Mouse (Mus musculus) brown adipose tissue, adult 24 weeks (tissue): ENCODE measurements around the gene Tmem128. TPM values are rescaled to one million over a fixed set of nuclear protein-coding genes. Genes with fewer than 3 reads are reported as not detected.

Source experiments
- H3K27ac ChIP-seq: fragments of 200-500 bp; replicated peaks from 2 replicates; pipeline ENCODE4 v1.5.1; 2012; ENCODE audit warnings: low read depth, mild to moderate bottlenecking, low read length
- H3K4me1 ChIP-seq: fragments of 200-500 bp; 2 replicates; pipeline ENCODE4 v1.6.1; 2012; ENCODE audit warnings: low read length, mixed read lengths; ENCODE audit not compliant: control insufficient read depth, insufficient read depth, insufficient read length
- H3K4me3 ChIP-seq: fragments of 200-500 bp; 2 replicates; pipeline ENCODE4 v1.5.1; 2012; ENCODE audit warnings: low read depth, mild to moderate bottlenecking, low read length, moderate library complexity; ENCODE audit not compliant: insufficient read depth
- polyA plus RNA-seq: library from polyadenylated mRNA; stranded (reverse); fragments of >200 nt; gene quantifications from 2 replicates; pipeline ENCODE4 v1.2.4, GENCODE M21; 2012; ENCODE audit not compliant: missing spikeins, insufficient read depth, insufficient read length

Tmem128 gene
- 53.7 and 66.6 TPM in 2 replicates for polyA plus RNA-seq

DNA sequence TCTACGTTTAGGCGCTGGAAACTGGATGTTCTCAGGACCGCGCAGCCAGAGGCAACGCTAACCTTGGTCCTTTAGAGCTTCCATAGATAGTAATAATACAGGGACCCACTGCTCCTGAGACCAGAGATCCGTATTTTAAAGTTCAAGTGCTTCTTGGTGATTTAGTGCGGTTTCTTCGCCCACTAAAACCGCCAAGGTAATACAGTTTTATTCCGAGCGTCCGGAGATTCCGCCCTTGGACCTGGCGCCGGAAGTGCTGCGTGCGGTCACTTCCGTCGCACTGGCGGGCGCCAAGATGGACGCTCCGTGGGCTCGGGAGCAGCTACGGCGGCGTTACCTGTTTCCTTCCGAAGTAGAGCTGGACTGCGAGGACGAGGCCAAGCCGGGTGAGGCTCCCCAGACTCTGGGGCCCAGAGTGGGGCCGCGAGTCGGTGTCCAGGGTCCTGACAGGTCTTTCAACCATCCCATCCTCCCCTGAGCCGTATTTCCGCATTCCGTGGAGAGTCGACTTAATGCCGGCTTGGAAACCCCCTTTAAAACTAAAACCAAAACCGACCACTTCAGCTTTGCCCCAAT is at the start of gene Tmem128:
Gene Tmem128, plus strand, starts transcription at position 79 of the 576 bp plus-strand sequence.
- H3K4me3 ChIP-seq = peak within 1 kb of the TSS; percentile 86
- no peaks in the 10 kb centered on the region for H3K4me1 ChIP-seq
- H3K27ac ChIP-seq = peak within 1 kb of the TSS; percentile 95

DNA sequence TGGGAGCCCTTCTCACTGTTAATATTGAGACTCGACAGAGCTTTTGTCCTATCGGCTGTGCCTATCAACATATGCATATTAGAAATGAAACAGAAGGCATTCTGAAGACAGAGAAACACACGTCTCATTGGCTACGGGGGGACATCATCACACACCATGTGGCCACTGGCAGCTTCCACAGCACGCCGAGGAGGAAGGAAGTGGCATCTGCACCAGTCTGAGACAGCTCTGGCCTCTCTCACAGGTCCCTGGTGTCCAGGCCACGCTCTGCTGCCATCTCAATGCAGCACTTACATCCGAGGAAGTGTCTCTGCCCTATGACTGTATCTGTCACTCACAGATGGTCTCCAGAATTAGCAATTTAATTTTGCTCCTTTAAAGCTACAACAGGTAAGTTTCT is 48.3 kb upstream of the Tmem128 start:
- Histone ChIP-seq H3K27ac (no peak overlapping the region), H3K4me1 (0 out of 2 replicates have a peak, but pooled peaks cover 4% of the 10 kb centered on the region), H3K4me3 (no peak overlapping the region)

DNA sequence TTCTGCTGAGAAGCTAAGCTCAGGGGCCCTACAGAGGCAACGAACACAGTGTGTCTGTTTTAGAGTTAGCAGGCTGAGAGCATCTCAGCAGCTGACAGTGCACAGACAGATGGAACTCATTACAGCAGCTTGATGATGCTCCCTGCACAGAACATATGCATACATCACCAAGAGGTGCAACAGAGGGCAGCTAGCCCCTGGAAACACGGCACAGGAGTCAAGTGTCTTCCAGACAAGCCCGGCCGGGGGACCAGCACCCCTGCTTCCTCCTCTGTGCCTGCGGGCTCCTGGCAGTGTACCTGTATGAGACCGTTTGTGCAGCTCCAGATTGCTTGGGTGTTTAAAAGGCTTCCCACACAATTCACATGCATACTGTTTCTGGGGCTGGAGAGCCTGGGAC is 47.0 kb upstream of the Tmem128 start:
- H3K4me3 ChIP-seq = no peak overlapping the region
- no peak overlapping the region for H3K27ac ChIP-seq
- no peaks in the 10 kb centered on the region for H3K4me1 ChIP-seq

DNA sequence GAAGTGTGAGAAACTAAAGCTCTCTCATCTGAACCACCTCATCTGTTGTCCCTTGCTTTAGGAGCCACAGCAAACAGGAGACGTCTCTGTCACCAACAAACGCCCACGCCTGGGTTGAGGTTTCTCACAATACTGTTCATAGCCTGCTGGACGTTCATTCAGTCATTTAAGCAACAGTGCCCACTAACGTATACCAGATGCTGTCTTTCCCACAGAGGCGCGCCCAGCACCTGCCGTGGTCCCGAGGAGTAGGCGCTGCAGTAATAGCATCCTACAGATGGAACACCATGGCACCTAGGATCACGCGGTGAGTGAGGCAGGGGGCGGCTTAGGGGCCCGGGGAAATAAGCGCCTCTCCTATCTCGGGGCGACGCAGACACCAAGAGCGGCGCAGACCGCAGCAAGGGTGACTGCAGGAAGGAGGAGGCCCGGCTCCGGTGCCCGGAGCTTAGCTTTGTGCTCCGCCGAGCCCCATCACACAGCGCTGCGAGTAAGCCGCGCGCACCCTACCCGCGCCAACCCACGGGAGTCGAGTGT is 40.1 kb upstream of the Tmem128 start:
- Histone ChIP-seq H3K27ac (peak overlapping the region; percentile 56; the same call in 1 of the 2 replicates), H3K4me3 (peak overlapping the region; percentile 100)

DNA sequence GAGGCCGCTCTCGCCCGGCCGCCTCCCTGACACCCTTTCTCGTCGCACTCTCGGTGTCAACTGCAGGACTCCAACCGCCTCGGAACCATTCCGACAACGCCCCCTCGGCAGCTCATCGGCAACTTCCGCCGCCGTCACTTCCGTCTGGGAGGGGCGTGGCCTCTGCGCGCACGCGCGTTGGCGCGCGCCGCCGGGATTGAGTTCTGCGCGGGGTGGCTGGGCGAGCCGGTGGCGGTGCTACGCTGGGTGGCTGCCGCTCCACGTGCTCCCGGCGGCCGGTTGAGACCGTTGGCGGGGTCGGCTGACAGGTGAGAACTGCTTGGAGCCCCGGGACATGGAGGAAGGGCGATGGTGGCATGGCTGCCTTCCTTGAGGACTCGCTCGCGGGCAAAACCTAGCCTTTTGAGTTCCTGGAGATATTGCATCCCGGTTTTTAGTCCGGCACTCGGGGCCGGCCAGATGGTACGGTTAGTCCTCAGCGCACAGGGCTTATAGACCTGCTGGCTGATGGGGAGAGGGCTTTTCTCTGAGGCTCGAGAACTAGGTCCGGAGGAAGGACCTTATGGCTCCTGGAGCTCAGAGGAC is 39.6 kb upstream of the Tmem128 start, which contains the start of the genes Zbtb49 and Lyar:
Gene Zbtb49, minus strand, starts transcription at position 130 of the 585 bp plus-strand sequence.
Gene Lyar, plus strand, starts transcription at position 143 of the 585 bp plus-strand sequence.
- Histone ChIP-seq H3K4me1 (peaks cover 5% of the 10 kb centered on the region; the same call in 1 of the 2 replicates), H3K4me3 (peak within 1 kb of the TSS; percentile 100), H3K27ac (peak within 1 kb of the TSS; percentile 63)

More for the DNA sequence above, 40.1 kb upstream of the Tmem128 start:
- H3K4me1 ChIP-seq = peaks cover 5% of the 10 kb centered on the region; the same call in 1 of the 2 replicates

DNA sequence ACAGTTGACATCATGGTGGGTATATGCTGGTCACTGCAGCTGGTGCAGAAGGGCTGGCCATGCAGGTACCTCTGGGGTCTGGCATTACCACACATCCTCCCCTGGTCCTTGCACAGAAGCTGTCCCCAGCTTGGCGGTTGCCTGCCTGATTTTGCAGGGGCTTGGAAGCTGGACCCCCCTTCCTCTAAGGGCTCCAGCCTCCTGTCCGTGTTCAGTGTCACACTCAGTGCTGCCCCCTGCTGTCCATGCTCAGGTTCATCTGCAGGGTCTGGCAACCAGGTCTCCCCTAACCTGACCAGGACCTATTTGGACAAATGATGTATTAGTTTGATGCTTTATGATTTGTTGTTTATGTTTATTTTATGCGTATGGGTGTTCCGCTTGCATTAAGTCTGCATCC is 24.6 kb upstream of the Tmem128 start:
- H3K4me1 ChIP-seq = no peaks in the 10 kb centered on the region
- H3K4me3 ChIP-seq = no peak overlapping the region
- no peak overlapping the region for H3K27ac ChIP-seq

DNA sequence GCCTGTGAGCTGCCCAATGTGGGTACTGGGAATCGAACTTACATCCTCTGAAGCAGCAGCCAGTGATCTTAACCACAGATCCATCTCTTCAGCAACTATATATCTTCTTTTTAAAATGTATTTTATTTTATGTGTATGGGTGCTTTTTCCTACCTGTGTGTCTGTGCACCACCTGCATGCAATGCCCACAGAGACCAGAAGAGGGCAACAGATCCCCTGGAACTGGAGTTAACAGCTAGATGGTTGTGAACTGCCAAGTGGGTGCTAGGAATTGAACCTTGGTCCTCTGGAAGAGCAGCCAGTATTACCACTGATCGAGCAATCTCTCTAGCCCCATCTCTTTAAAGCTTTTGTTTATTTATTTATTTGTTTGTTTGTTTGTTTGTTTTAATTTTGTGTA is 23.4 kb upstream of the Tmem128 start:
- Histone ChIP-seq H3K27ac (no peak overlapping the region), H3K4me3 (no peak overlapping the region), H3K4me1 (no peaks in the 10 kb centered on the region)

DNA sequence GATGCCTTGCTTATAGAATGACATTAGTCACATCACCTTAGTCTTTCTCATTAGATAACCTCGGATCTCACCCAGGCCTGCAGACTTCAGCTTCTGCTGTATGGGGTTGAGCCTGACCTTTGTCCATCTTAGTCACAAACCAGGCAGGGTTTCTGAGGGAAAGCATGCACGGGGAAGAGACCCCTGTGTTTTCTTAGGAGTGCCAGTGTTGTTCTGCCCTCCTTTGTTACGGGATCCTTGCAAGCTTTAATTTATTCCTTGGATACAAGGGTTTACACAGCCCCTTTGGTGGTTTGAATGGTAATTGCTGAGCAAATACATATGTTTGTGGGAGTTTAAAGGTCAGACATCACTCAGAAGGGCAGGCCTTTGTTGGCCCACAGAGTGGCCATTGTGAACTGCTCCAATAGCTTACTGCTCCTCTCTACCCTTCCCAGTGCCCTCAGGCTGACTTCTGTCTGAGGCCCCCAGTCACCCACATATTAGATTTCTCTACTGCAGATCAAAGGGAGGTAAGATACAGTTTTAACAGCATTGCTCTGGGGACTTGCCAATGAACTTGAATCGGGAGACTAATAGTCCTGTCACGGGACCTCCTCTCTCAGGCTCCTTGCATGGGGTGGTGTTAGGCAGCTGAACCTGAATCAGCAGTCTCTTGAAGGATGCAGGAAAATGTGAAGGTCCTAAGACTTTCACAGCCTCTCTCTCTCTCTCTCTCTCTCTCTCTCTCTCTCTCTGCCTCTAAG is 19.1 kb upstream of the Tmem128 start:
- H3K27ac ChIP-seq = no peak overlapping the region
- no peaks in the 10 kb centered on the region for H3K4me1 ChIP-seq
- no peak overlapping the region for H3K4me3 ChIP-seq

DNA sequence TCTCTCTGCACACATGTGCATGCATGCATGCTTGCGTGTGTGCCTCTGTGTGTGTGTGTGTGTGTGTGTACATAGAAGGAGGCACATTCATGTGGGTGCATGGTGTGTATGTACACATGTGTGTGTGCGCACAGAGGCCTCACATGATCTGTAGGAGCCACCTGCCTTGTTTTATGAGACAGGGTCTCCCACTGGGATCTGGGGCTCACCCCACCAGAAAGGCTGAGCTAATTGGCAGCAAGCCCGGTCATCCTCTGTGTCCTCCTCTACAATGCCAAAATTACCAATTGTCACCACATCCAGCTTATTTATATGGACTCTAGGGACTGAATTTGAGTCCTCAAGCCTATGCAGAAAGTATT is 18.5 kb upstream of the Tmem128 start:
- Histone ChIP-seq H3K27ac (no peak overlapping the region), H3K4me3 (no peak overlapping the region)

DNA sequence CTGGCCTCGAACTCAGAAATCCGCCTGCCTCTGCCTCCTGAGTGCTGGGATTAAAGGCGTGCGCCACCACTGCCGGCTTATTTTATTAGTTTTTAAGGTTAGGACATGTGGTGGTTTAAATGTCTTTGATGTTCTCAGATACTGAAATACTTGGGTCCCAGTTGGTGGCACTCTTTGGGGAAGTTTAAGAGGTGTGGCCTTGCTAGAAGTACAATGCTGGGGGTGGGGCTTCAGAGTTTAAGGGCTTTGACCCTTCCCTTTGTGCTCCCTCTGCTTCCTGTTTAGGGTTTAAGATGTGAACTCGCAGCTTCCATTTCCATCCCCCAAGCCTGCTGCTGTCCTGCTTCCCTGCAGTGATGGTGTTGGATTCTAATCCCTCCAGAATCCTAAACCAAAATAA is 18.0 kb upstream of the Tmem128 start:
- Histone ChIP-seq H3K27ac (no peak overlapping the region), H3K4me3 (no peak overlapping the region), H3K4me1 (no peaks in the 10 kb centered on the region)

More for the DNA sequence above, 18.5 kb upstream of the Tmem128 start:
- H3K4me1 ChIP-seq = no peaks in the 10 kb centered on the region

DNA sequence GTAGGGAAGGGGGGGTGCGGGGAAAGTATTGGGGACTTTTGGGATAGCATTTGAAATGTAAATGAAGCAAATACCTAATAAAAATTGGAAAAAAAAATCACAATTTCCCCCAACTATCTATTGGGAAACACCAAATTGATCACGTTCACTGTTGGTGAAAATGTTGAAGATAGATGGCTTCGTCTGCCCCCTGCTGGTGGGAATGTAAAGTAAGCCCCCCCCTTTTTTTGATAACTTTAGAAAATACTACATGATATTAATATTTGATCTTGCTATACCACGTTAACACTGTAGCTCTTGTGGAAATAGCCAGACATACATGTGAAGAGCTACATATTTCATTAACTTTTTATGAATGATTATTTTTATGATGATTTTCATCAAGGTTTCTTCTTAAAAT is 4.8 kb upstream of the Tmem128 start:
- no peaks in the 10 kb centered on the region for H3K4me1 ChIP-seq
- H3K27ac ChIP-seq = no peak overlapping the region
- no peak overlapping the region for H3K4me3 ChIP-seq

DNA sequence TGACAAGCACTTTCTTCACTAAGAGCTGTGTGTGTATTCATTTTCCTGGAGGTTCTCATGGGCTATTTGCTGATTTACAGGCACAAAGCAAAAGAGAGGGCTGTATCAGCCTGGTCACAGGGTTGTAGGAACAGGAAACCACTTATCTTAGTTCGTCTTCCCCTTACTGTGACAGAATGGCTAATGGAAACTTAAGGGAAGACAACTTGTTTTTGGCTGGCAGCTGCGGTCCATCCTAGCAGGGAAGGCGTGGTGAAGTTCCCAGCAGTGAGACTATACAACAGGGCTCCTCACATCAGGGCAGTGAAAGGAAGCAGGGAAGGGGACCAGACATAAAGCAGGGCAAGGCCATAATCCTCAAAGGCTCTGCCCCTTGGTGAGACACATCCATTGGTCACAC is 4.3 kb upstream of the Tmem128 start:
- Histone ChIP-seq H3K27ac (no peak overlapping the region), H3K4me1 (no peaks in the 10 kb centered on the region), H3K4me3 (no peak overlapping the region)

DNA sequence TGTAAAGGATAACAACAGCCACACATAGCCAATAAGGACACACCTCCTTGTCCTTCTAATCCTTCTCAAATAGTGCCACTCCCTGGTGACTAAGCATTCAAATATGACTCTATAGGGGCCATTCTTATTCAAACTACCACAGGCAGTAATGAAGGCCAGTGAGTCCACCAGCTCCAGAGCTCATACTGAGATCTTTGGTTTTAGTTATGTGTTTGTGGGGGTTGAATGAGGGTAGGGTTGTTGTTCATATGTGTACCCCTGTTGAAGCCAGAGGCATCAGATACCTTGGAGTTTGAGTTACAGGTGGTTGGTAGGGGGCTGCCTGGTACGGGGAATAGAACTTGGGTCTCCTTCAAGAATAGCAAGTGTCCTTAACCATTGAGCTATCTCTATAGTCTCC is 3.4 kb upstream of the Tmem128 start:
- no peak overlapping the region for H3K27ac ChIP-seq
- no peak overlapping the region for H3K4me3 ChIP-seq
- no peaks in the 10 kb centered on the region for H3K4me1 ChIP-seq

DNA sequence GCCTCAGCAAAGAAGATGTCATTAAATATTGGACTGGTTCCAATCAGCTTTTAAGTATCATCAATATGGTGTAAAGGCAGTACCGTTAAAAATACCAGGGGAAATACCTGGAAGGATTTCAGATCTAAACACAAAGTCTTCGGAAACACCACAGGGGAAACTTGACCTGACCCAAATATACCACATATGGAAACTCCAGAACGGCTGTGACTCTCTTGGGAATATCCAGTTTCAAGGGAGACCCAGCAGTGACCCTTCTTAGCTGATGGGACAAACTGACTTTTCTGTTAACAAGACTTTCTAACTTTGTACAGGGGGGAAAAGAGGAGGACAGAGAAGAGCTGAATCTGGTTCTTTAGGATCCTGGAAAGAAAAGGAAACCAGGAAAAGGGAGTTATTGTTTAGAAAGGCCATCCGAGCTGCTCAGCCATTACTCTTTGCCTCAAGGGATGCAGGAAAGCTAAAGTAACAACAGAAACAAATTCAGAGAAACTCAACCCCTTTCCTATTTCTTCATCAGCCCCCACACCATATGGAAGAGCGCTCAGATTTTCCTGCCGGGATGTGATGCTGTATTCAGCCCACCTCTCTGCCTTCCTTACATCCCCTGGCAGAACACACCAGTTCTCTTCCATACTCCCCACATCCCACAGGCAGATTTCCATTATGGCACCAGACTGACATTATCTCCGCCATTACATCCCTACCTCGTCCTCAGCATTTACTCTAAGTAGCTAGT is 1.8 kb upstream of the Tmem128 start:
- Histone ChIP-seq H3K4me1 (no peaks in the 10 kb centered on the region), H3K27ac (no peak overlapping the region)

DNA sequence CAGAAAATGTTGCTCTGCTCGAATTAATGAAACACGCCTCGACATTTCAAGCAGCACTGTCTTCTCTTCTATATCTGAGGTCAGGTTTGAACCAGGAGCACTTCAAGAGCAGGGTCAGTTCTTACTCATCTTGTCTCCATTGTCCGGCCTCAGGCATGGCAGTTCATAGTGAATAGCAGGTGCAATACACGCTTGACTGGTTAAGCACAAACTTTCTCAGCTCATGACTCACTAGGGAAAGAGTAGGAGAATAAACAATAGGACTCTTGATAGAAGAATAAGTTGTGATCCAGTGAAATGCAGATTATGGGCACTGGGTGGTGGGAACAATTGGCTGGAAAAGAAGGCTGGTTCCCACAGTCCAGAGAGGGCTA is 1.2 kb upstream of the Tmem128 start:
- H3K27ac ChIP-seq = no peak overlapping the region
- H3K4me1 ChIP-seq = no peaks in the 10 kb centered on the region
- H3K4me3 ChIP-seq = no peak overlapping the region

More for the DNA sequence above, 1.8 kb upstream of the Tmem128 start:
- H3K4me3 ChIP-seq = no peak overlapping the region
